Mouse (Mus musculus): ENCODE measurements around the gene Cdhr4. TPM values are rescaled to one million over a fixed set of nuclear protein-coding genes. Genes with fewer than 3 reads are reported as not detected.

Gene Cdhr4
- polyA plus RNA-seq, 1 experiment from 2014 or later, result 7.7 TPM

DNA sequence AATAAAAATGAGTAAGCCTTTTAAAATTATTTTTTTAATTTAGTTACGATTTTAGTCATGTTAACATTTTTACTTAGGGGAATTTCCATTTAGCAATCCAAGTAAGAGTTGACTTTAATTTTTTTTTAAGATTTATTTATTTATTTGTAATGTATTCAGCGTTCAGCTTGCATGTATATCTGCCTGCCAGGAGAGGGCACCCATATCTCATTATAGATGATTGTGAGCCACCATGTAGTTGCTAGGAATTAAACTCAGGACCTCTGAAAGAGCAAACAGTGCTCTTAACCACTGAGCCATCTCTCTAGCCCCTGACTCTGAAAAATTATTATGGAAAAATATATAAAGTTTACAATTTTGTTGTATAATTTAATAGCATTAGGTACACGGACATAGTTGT is 34.3 kb downstream of the Cdhr4 start:
- no peak overlapping the region for H3K4me2 ChIP-seq (ENCODE audit: low read depth, low read length)
- no peak for ATAC-seq (ENCODE audit: low read depth)
- H3K9me3 ChIP-seq (ENCODE audit: control insufficient read depth, low read length), result 0 out of 2 replicates have a peak, but pooled peaks cover 2% of the 10 kb centered on the region
- H3K27me3 ChIP-seq (ENCODE audit: control insufficient read depth, insufficient read depth, low read depth, low read length), result no peaks in the 10 kb centered on the region
- H3K36me3 ChIP-seq (ENCODE audit: control insufficient read depth, insufficient read depth, low read length), result peaks cover 36% of the 10 kb centered on the region
- no peak overlapping the region for H3K4me3 ChIP-seq (ENCODE audit: low read length)
- no peak overlapping the region for H3K9ac ChIP-seq (ENCODE audit: low read length)
- H3K27ac ChIP-seq (ENCODE audit: low read length), result no peak overlapping the region
- H3K4me1 ChIP-seq (replicated peaks; ENCODE audit: control insufficient read depth, insufficient read depth, low read length), result no peaks in the 10 kb centered on the region
- WGBS, result 85% methylated on average over 3 of the region's 3 CpGs

DNA sequence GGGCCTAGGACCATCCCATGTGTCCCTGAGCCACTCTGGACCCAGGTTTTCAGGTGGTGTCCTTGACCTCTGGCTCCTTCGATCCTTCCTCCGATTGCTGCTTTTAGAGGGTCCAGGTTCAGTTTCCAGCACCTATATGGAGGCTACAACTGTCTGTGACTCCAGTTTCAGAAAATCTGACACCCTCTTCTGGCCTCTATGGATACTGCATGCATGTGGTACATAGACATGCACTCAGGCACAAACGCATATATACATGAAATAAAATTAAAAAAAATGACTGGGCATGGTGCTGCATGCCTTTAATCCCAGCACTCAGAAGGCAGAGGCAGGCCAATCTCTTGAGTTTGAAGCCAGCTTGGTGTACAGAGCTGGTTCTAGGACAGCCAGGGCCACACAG is 35.6 kb downstream of the Cdhr4 start:
- Histone ChIP-seq H3K4me1 (replicated peaks; ENCODE audit: control insufficient read depth, insufficient read depth, low read length) (no peaks in the 10 kb centered on the region), H3K4me3 (ENCODE audit: low read length) (no peak overlapping the region), H3K9me3 (ENCODE audit: control insufficient read depth, low read length) (0 out of 2 replicates have a peak, but pooled peaks cover 2% of the 10 kb centered on the region), H3K9ac (ENCODE audit: low read length) (no peak overlapping the region), H3K27me3 (ENCODE audit: control insufficient read depth, insufficient read depth, low read depth, low read length) (no peaks in the 10 kb centered on the region), H3K27ac (ENCODE audit: low read length) (no peak overlapping the region), H3K36me3 (ENCODE audit: control insufficient read depth, insufficient read depth, low read length) (peaks cover 43% of the 10 kb centered on the region), H3K4me2 (ENCODE audit: low read depth, low read length) (no peak overlapping the region)
- WGBS, result 95% methylated on average over 3 of the region's 3 CpGs
- no peak for ATAC-seq (ENCODE audit: low read depth)

DNA sequence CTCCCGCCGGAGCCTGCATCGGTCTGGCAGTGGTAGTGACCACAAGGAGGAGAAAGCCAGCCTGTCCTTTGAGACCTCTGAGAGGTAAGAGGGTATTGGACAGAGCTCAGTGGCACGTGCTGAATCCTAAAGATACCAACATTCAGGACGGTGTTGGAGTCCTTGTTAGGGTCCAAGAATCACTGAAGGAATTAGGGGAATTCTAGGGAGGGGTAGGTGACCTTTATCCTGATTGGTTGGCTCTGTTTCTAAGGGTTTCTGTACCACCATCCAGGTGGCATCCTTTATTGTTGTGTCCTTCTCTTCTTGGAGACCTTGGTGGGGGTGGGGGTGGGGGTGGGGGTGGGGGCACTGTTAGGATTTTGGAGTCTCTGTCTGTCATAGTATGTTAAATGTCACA is 39.8 kb downstream of the Cdhr4 start:
- no peak for ATAC-seq (ENCODE audit: low read depth)
- 87% methylated on average over 5 of the region's 5 CpGs for WGBS
- H3K4me2 ChIP-seq (ENCODE audit: low read depth, low read length), result no peak overlapping the region
- H3K9me3 ChIP-seq (ENCODE audit: control insufficient read depth, low read length), result 0 out of 2 replicates have a peak, but pooled peaks cover 2% of the 10 kb centered on the region
- no peak overlapping the region for H3K27ac ChIP-seq (ENCODE audit: low read length)
- no peak overlapping the region for H3K9ac ChIP-seq (ENCODE audit: low read length)
- no peaks in the 10 kb centered on the region for H3K4me1 ChIP-seq (replicated peaks; ENCODE audit: control insufficient read depth, insufficient read depth, low read length)
- peaks cover 26% of the 10 kb centered on the region for H3K36me3 ChIP-seq (ENCODE audit: control insufficient read depth, insufficient read depth, low read length)
- no peak overlapping the region for H3K4me3 ChIP-seq (ENCODE audit: low read length)
- no peaks in the 10 kb centered on the region for H3K27me3 ChIP-seq (ENCODE audit: control insufficient read depth, insufficient read depth, low read depth, low read length)

DNA sequence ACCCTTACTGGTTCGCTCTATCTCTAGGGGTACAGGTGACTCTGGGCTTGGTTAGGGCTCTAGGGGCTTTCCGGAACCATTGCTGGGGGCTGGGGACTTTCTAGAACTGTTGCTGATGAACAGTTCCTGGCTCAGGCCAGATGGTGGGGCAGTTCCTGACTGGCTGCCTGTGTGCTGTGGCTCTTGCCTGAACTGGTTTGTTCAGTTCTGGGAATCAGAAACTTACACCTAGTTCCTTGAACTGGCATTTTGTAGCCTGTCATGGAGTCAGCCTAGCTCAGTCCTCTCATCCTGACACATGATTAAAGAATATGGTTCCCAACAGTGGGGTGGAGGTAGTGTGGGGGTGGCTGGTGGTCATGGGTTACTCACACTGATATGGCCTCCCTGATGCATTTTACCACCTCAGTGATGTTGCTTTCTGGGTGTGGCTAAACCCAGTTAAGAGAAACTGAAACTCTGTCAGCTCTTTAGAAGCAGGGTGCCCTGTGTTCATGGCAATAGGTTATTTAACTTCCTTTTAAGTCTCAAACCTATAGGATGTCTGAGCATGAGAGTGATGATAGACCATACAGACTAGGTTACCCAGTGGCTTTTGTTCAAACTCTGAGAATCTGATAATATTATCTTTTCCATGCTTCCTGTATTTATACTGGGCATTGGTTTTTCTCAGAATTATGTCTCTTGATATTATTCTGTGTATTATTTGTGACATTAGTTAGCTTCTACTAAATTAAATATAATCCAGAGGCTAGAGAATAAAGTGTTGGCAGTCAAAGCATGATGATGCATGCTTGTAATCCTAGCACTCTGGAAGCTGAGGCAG is 43.2 kb downstream of the Cdhr4 start:
- Histone ChIP-seq H3K27me3 (ENCODE audit: control insufficient read depth, insufficient read depth, low read depth, low read length) (no peaks in the 10 kb centered on the region), H3K27ac (ENCODE audit: low read length) (no peak overlapping the region), H3K9ac (ENCODE audit: low read length) (no peak overlapping the region), H3K4me3 (ENCODE audit: low read length) (no peak overlapping the region), H3K4me2 (ENCODE audit: low read depth, low read length) (no peak overlapping the region), H3K9me3 (ENCODE audit: control insufficient read depth, low read length) (no peaks in the 10 kb centered on the region), H3K36me3 (ENCODE audit: control insufficient read depth, insufficient read depth, low read length) (peaks cover 21% of the 10 kb centered on the region), H3K4me1 (replicated peaks; ENCODE audit: control insufficient read depth, insufficient read depth, low read length) (no peaks in the 10 kb centered on the region)
- ATAC-seq (ENCODE audit: low read depth), result peak; percentile 17; the same call in 1 of the 2 replicates
- WGBS, result 91% methylated on average over 2 of the region's 2 CpGs

DNA sequence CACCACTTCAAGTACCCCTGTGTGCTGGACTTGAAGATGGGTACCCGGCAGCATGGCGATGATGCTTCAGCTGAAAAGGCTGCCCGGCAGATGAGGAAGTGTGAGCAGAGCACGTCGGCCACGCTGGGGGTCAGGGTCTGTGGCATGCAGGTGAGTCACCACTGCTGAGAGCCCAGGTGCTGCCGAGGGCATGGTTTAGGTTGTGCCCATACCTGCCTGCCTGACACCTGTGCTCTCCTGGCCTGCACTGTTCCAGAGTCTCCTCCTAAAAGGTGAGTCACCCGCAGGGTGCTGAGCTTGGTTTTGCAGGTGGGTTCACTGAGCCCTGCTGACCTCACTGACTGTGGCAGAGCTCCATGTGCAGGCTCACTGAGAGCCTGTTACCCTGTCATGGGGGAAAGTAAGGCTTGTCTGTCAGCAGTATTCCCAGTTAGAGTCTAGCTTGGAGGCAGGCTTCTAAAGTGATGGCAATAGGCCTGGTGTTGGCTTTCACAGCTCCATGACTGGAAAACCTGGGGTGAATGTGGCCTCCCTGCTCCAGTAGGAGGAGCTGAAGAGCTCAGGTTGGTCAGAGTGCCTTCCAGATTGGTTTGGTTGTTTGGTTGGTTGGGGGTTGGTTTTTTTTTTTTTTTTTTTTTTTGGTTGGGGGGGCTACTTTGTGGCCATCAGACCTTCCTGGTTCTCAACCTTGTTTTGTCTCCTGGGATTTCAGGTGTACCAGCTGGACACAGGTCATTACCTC is 52.6 kb downstream of the Cdhr4 start:
- Histone ChIP-seq H3K4me1 (replicated peaks; ENCODE audit: control insufficient read depth, insufficient read depth, low read length) (peaks cover 14% of the 10 kb centered on the region), H3K36me3 (ENCODE audit: control insufficient read depth, insufficient read depth, low read length) (peaks cover 38% of the 10 kb centered on the region), H3K9ac (ENCODE audit: low read length) (no peak overlapping the region), H3K9me3 (ENCODE audit: control insufficient read depth, low read length) (no peaks in the 10 kb centered on the region), H3K4me2 (ENCODE audit: low read depth, low read length) (no peak overlapping the region), H3K4me3 (ENCODE audit: low read length) (no peak overlapping the region), H3K27ac (ENCODE audit: low read length) (no peak overlapping the region), H3K27me3 (ENCODE audit: control insufficient read depth, insufficient read depth, low read depth, low read length) (no peaks in the 10 kb centered on the region)
- whole genome bisulfite sequencing, result 94% methylated on average over 8 of the region's 8 CpGs
- no peak for ATAC-seq (ENCODE audit: low read depth)

DNA sequence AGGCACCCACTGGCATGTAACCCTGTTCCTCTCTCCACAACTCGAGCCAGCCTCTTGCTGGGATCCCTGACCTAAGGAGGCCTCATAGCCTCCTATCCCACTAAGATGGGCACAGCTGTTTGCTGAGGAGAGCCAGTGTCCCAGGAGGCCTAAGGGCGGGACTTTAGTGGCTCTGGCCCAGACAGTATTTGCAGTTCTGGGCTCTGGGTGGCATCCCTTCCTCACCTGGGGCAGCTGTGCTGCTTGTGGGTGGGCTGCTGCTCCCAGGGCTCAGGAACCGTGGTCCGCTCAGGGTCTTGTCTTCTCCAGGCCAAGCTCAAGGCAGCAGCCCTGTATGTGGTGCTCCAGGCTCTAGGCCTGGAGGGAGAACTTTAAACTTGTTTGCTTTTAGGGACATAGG is 54.3 kb downstream of the Cdhr4 start:
- Histone ChIP-seq H3K4me2 (ENCODE audit: low read depth, low read length) (no peak overlapping the region), H3K4me1 (replicated peaks; ENCODE audit: control insufficient read depth, insufficient read depth, low read length) (peaks cover 16% of the 10 kb centered on the region), H3K9ac (ENCODE audit: low read length) (no peak overlapping the region), H3K36me3 (ENCODE audit: control insufficient read depth, insufficient read depth, low read length) (peaks cover 32% of the 10 kb centered on the region), H3K27me3 (ENCODE audit: control insufficient read depth, insufficient read depth, low read depth, low read length) (no peaks in the 10 kb centered on the region), H3K4me3 (ENCODE audit: low read length) (no peak overlapping the region), H3K27ac (ENCODE audit: low read length) (no peak overlapping the region), H3K9me3 (ENCODE audit: control insufficient read depth, low read length) (no peaks in the 10 kb centered on the region)
- no peak for ATAC-seq (ENCODE audit: low read depth)
- WGBS, result 79% methylated on average over 4 of the region's 4 CpGs

DNA sequence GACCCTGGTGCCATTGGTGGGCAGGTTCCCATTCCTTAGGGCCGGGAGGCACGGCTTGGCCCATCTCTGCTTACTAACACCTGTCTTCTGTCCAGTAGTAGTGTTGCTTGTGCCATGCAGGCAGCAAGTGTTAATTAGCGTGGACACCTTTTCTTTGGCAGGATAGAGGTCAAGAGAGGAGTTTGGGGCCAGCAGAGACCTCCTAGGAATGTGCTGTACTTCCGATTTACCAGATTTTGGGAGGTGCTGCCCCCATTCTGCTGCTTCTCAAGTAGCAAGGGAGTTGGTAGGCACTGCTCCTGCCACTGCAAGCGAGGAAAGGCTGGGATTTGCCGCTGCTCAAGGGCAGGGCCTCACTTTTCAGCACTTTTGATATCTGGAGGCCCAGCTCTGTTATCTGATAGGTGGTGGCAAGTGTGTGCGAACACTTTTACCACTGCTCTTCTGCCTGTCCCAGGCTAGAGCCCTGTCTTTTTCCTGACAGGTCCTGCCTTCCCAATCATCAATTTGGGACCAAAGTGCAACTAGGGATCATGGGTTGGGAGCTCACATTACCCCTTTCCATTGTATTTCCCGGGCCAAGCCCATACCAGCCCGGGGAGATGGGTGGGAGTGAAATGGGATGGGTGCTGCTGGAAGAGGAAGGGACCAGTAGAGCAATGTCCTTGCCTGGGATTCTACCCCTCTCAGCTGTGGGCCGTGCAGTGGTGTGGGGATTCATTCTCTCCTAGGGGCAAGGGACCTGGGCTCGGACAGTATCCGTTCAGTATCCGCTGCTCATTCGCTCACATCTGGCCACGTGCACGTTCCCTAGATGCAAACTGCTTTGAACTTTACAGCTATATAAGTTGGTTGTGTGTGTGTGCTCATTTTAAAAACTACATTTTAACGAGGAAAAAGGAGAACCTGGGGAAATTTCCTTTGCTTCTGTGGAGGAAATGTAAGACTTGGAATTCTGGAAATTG is 55.6 kb downstream of the Cdhr4 start:
- 43% methylated on average over 17 of the region's 17 CpGs for WGBS
- peak overlapping the region; percentile 85 for H3K4me3 ChIP-seq (ENCODE audit: low read length)
- no peaks in the 10 kb centered on the region for H3K9me3 ChIP-seq (ENCODE audit: control insufficient read depth, low read length)
- peaks cover 25% of the 10 kb centered on the region for H3K36me3 ChIP-seq (ENCODE audit: control insufficient read depth, insufficient read depth, low read length)
- peak overlapping the region; percentile 77 for H3K27ac ChIP-seq (ENCODE audit: low read length)
- ATAC-seq (ENCODE audit: low read depth), result no peak
- peaks cover 22% of the 10 kb centered on the region for H3K4me1 ChIP-seq (replicated peaks; ENCODE audit: control insufficient read depth, insufficient read depth, low read length)
- peak overlapping the region; percentile 70 for H3K9ac ChIP-seq (ENCODE audit: low read length)
- no peaks in the 10 kb centered on the region for H3K27me3 ChIP-seq (ENCODE audit: control insufficient read depth, insufficient read depth, low read depth, low read length)
- peak overlapping the region; percentile 97 for H3K4me2 ChIP-seq (ENCODE audit: low read depth, low read length)

DNA sequence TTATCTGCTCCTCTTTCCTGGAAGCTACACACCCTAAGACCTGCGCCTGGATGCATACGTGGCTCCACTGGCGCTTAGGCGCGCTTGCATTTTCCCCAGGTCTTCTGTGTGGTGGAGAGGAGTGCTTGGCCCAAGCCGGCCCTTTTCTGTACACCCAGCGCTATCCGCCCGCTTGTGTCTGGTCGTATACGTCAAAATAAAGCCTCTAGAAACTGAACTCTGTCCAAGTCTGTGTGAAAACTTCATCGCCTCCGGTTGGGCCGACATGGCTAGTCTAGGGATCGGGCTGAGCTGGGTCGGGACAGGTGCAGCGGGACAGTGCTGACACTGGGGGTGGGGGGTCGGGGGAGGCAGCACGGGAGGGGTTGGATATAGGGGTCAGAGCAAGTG is 56.3 kb downstream of the Cdhr4 start:
- Histone ChIP-seq H3K27me3 (ENCODE audit: control insufficient read depth, insufficient read depth, low read depth, low read length) (no peaks in the 10 kb centered on the region), H3K9me3 (ENCODE audit: control insufficient read depth, low read length) (no peaks in the 10 kb centered on the region), H3K9ac (ENCODE audit: low read length) (peak overlapping the region; percentile 70), H3K4me2 (ENCODE audit: low read depth, low read length) (peak overlapping the region; percentile 97), H3K4me1 (replicated peaks; ENCODE audit: control insufficient read depth, insufficient read depth, low read length) (peaks cover 28% of the 10 kb centered on the region), H3K4me3 (ENCODE audit: low read length) (peak overlapping the region; percentile 85), H3K36me3 (ENCODE audit: control insufficient read depth, insufficient read depth, low read length) (peaks cover 25% of the 10 kb centered on the region), H3K27ac (ENCODE audit: low read length) (peak overlapping the region; percentile 77)
- 3% methylated on average over 19 of the region's 19 CpGs for WGBS
- peak; percentile 38 for ATAC-seq (ENCODE audit: low read depth)

Measured in lung, embryonic 16.5 days (tissue).